Mouse (Mus musculus) kidney, postnatal 25 days (tissue): ENCODE results near the gene Pitpnc1.

Source experiments
- DNase-seq, 2 experiments: peaks; one replicate each; pipeline ENCODE4 v3.0.0; 2021; ENCODE audit warnings: mixed read lengths in 2 of 2

Pitpnc1 gene

DNA sequence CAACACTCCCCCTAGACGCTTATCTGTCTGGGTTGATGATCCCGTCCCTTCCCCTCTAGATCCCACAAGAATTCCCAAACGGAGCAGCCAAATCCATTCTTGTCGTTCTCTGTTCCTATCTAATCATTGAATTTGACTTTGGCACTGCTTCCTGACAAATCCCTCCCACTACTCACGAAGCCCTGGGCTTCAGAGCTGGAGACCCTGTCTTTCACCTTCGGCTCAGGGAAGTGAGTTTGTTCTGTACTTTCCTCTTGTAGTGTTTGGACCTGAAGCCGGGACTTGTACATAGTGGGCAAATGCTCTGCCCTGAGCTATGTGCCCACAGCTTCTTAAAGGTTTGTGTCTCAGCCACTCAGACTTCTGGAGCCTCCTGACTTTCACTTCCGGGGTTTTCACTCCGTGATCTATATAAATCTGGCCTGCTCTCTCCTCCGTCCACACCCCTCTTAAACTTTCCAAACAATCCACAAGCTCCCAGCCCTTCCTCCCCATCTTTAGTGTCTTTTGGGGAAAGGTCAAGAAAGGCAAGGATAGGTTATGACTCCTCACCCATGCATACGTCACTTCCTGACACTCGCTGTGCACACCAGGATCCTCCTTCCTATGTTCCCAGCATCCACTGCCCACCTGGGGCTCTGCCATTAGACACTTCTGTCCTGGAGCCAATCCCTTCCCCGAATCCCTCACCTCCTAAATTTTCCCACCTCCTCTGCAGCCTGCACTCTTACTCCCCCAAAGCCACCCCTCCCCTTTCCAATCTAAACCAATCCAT, 104.4 kb downstream of the Pitpnc1 start:
- DNase-seq, result no peak

DNA sequence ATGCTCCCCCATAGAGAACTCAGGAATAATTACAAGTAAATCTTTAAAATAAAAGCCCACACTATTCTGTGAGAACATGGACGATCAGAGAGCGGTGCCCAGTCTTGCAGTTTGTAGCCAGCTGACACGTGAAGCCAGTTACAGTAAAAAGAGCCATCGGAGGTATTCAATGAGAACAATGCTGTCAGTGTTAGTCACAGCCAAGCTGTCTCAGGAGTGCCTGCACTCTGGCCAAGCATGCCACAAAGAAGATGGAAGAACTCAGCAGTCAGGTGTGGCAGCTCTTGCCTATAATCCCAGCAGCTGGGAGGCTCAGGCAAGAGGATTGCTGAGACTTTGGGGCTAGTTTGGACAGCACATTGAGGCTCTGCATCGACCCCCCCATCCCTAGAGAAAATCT, 111.8 kb downstream of the Pitpnc1 start:
- no peak for DNase-seq

DNA sequence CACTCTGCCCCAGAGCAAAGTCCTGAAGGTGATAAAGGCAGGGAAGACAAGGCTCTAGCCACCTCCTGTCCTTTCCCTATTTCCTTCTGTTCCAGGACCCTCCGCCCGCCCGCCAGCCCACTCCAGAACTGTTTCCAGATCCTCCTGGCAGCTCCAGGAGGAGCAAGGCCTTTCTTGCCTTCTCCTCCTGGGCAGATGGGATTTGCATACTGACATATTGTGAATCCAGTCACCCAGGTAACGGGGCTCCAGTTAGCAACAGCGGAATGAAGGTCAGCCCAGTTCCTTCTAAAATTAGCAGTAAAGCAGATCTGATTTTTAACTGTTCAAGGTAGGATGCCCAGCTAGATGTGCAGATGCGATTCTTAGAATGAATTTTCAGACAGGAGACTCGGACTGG, 114.3 kb downstream of the Pitpnc1 start:
- peak in 1 of 2 experiments; percentile 40 for DNase-seq

DNA sequence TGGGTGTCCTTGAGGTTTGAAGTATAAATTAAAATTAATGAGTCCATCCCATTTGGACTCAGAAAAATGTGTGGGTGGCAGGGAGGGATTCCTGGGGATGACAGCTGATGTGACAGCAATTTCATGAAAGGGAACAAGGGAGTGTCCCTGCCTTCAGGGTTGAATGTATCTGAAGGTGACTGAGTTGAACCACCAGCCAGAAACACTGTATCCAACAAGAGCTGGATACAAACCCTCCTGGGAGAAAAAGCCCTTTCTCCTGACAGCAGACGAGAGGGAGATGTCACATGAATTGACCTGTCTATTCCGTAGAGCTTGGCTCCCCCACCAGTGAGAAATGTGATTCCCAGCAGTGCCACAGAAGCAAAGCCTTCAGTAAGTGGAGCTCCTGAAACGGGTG, 115.0 kb downstream of the Pitpnc1 start:
- DNase-seq, result no peak

DNA sequence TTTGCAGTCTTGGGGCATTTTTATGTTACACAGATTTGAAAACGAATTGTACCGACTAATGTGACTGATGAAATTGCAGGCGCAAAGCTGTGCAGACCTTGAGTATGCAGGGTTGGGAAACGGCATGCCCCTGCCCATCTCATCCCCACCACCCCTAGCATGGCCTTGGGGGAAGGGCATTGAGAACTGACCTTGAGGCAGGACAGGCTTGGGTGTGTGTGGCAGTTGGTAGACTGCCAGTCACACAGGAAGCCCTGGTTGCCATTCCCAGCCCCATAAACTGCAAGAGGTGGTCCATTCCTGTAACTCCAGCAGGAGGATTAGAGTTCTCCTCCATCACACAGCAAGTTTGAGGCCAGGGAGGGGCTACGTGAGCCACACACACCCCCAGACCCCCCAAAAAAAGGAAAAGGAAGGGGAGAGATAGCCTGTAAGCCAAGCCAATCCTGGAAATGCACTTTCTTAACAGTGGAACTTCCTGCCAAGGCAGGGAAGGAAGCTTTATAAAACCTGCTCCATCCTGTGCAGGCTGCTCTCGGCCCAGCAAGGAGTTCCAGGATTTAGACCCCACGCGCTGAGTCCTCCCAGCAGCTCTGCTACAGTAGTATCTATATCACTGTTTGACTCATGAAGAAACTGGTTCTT, 115.9 kb downstream of the Pitpnc1 start:
- DNase-seq, result peak in 1 of 2 experiments; percentile 60

DNA sequence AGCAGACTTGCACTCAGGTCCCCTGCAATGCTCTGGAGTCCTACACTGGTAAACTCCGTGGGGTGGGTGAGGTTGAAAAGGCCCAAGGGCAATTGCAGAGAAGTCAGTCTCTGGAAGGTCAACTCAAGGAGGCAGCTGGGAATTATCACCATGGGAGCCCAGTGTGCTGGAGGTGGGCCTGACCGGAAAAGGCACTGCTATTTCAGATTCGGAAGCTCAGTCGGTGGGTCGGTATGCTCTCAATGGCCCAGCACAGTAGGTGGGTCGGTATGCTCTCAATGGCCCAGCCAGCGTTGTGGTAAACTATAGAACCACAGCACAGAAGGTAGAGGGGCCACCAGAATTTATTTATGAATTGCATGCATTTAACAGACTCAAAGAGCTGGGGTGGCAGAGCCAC, 117.9 kb downstream of the Pitpnc1 start:
- no peak for DNase-seq

DNA sequence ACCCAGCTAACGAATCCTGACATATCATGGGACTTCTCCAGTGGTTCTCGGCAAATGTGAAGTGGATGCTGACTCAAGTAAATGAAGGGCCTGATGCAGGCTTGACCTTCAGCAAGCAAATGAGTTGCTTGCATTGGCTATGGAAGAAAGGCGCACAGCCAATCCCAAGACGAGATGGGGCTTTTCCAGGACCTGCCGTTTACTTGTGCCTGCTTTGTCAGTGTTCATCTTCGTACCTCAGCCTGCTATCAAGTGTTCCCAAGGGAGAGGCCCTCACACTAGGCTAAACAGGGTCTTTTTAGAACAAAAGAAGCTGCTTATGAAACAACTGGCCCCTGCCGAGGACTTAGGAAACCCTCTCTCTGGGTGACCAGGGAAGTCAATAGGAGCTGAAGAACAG, 120.7 kb downstream of the Pitpnc1 start:
- DNase-seq, result no peak

DNA sequence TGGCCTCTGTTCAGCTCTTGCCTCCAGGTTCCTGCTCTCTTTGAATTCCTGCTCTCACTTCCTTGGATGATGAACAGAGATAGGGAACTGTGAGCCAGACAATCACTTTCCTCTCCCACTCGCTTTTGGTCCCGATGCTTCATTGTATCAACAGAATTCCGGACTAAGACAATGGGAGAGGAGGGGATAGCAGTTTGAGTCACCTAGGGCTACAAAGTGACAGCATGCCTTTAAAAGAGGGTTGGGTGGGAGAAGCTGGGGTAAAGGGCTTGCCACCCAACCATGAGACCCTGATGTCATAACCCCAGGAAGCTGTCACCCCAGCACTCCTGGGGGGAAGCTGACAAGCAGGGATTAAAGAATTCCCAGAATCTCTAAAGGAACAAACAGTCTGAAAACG, 127.5 kb downstream of the Pitpnc1 start:
- no peak for DNase-seq

DNA sequence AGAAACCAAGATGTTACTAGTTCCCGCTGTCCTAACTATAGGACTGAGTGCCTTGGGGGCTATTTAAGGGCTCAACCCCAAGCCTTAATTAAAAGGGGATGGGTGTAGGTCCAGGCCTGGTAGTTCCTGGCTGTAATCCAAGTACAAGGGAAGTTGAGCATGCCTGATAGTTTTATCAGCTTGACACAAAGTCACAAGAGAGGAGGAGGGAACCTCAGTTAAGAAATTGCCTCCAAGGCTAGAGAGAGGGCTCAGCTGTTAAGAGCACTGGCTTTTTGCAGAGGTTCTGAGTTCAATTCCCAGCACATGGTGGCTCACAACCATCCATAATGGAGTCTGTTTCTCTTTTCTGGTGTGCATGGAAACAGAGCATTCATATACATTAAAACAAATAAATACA, 128.1 kb downstream of the Pitpnc1 start:
- DNase-seq, result no peak

DNA sequence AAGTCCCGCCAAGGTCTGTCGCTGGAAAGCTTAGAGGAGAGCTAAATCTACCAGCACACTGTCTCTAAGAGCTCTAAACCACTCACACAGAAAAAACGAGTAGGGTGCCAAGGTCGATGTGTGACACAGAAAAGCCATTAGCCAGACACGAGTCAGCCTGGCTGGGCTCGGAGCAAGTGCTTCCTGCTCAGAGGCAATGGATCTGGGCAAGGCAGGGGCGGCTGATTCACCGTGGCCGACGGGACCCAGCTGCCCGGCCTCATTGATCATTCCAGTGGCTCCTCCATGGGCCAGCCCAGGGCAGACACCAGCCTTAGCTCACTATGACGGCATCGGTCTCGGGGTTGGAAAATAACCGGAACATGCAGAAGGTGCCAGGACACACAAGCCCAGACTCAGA, 129.2 kb downstream of the Pitpnc1 start:
- peak; percentile 60 to 83 for DNase-seq

DNA sequence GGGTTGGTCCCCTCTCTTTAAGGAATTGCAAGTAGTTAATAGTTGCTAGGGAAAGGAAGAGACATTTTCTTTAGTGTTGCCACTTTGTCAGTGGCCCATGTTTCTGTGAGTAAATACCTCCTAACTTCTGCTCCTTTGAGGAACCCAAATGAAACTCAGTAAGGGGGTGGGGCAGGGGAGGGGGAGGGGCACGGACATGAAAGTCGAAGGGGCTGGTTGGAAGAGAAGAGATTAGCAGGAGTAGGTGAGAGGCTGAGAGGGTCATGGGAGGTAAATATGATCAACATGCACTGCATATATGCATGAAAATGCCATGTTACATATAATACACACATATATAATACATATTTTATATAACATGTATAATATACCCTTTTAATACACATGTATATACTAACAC, 129.7 kb downstream of the Pitpnc1 start:
- no peak for DNase-seq

DNA sequence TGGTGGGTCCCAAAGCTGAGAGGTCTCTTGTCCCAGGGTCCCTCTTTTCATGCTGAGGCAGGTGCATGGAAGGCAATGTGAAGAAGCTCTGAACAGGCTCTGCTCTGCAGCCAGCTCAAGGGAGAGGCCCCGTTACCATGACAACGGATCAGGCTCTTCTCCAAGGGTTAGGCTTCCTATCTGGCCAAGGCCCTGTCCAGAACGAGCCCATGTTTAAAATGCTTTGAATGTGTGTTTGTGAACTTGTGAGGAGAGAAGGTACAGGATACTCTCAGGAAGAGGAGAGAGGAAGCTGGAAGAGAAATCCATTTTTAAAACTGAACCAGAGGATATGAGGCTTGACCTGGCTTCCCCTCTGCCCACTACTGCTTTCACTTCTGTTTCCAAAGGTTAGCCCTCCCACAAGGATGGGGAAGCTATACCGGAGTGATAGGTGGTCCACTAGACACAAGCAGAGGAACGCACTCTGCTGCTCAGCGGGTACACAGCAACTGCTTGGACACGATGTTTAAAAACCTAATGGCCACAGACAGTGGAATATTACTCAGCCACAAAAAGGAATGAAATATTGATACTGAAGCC, 131.2 kb downstream of the Pitpnc1 start:
- peak; percentile 68 to 75 for DNase-seq

DNA sequence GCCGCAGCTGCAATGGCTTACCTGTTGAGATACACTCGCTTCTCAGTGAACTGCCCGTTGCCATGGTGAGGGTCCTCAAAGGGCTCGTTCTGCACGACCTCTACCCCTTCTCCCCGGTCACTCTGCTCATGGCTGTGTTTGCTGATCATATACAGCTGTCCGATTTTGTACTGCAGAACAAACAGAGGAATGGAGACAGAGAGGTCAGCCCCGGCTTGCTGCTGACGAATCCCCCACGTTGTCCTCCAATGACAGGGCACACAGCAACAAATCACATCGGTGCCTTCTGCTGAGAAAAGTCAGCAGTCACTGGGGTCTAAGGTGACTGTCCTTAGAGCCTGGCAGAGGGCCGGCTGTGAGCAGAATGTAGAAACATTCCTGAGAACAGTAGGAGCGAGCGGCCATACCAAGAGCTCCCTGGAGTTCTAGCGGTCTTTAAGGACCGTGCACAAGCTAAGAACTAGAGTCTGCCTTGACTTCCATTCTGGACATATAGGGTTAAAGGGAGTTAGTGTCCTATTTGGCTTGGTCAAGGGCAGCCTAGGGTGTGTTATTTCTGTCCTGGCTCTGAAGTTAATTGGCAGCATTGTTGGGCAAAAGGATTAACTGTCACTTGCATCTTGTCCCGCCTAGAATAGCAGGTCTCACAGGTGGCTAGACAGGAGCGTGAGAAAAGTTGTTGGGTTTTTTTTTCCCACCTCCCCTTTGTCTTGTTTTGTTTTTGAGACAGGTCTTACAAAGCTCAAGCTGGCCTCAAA, 132.9 kb downstream of the Pitpnc1 start:
- peak in 1 of 2 experiments; percentile 36 for DNase-seq

DNA sequence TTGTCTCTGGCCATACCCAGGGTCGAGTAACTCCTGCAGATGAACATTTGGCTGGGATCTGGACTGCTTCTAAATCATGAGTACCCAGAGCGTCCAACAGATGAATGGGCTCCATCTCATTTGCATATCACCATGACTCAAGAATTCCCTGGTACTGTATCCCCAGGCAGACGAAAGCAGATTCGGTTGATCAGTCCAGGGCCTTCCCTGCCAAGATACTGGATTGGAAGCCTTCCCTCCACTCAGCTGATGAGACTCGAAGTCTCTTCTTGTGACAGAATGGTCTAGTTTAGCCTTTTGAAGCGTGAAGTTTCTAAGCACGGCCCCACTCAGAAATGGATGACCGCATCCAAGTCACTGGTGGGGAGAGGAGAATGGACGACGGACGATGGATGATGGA, 134.7 kb downstream of the Pitpnc1 start:
- DNase-seq, result no peak

DNA sequence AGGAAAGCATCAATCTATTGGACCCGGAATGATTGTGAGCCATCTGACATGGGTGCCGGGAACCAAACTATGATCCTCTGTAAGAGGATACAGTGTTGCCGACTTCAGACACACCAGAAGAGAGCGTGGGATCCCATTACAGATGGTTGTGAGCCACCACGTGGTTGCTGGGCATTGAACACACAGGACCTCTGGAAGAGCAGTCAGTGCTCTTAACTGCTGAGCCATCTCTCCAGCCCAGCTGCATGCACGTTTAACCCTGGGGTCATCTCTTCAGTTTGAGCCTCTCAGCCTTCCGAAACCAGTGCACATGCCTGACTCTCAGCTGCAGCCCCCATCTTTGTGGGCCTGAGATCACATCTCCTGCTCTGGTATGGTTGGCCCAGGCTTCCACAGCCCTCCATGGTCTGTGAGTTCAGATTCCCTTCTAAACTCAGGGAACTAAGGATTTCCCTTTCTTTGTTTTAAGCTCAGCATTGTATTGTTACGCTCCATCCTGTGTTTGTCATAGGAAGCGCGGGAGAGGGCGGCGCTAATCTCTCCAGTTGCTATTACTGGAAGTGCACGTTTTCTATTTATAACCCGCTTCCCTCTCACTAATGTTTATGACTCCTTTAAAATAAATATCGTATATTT, 135.5 kb downstream of the Pitpnc1 start:
- DNase-seq, result peak; percentile 64 to 69

DNA sequence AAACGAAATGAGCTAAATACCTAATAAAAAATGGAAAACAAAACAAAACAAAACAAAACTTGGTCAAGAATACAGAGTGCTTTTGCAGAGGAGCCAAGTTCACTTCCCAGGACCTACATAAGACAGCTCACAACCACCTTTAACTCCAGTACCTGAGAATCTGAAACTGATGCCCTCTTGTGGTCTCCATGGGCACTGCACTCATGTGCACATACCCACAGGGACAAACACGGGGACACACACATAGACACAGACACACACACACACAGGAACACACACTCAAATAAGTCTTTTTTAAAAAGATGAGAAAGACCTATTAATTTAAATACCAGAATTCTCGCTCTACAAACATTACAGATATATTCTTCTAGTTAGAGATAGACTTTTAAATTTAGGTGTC, 137.6 kb downstream of the Pitpnc1 start:
- peak in 1 of 2 experiments; percentile 44 for DNase-seq

DNA sequence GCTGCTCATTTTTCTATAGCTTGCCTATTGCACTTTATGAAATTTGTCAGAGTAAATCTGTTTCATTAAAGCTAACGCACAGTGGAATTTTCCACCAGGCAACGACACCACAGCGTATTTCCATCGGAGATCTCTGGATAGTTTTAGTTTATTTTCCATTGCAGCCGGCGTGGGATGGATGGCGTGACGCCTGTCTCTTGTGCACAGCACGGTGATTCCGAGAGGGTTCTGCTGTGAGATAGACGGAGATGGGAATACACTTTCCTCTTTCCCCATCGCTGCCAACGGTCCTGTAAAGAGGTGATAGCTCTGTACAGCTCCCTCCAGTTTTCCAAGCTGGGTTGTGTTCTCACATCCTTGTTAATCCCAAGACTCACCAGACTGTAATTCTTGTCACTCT, 138.2 kb downstream of the Pitpnc1 start:
- no peak for DNase-seq

DNA sequence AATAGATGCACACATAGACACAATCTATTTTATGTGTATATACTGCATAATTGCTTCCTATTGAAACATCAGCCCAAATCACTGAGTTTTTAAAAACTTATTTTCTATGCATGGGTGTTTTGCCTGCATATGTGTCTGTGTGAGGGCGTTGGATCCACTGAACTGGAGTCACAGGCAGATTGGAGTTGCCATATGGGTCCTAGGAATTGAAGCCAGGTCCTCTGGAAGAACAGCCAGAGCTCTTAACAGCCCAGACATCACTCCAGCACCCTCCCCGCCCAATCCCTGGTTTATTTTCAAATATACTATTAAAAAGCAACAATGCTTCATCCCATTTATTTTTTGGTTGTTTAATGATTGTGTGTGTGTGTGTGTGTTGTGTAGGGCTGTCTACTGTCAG, 139.1 kb downstream of the Pitpnc1 start:
- DNase-seq, result no peak

DNA sequence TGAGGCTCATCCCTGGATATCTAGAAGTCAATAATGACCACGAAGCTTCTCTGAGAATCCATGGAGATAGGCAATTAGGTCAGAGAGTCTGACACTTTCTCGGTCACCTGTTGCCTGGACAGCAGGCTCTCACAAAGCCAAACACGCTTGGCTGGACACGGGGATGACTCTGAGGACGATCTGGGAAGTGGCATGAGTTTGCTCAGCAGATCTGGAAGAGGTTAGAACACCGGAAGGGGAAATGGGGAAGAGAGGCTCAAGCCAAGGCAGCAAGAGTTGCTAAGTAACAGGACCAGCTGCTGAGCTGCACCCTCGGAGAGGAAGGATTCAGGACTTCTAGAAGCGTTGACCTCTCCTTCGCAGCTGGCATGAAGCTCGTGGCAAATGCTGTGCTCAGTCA, 143.2 kb downstream of the Pitpnc1 start:
- DNase-seq, result no peak

DNA sequence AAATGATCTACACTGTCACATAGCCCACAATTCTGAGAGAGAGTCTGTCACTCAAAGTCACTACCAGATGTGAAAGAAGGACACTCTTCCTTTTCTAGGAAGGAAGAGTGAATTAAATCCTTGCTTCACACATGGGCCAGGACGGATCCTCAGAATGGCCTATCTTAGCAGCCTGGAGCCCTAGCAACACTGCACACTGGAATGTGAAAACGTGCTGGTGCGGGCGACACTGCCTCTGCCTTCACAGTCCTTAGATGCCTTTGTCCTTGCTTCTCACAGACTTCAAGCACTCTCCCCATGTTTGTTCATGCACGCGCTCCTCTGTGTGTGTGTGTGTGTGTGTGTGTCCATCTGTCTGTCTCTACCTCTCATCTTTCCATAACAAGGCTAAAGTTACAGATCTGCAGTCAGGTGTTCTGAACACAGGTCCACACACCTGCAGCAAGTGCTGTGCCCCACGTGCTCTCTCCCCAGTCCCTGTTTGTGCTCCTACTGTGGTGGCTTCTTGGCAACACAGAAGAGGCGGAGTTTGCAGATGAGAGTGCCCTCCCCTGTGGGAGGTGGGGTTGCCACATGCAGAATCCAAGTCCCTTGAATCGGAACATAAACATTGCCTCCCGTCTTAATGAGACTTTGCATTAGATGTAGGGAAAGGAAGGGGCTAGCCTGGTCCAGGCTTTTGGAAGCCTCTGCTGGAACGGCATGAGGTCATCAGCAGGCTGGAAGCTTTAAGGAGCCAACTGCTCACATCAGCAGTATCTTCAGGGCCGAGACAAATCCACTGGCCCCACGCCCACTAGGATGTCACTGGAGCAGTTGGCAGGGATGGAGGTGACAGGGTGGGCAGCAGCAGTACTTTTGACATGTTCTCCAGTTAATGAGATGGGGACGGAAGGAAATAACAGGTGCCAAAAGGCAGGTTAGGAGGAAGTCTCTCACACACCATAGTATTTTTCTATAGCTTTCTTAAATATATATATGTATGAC, 144.5 kb downstream of the Pitpnc1 start:
- DNase-seq, result peak in 1 of 2 experiments; percentile 30

DNA sequence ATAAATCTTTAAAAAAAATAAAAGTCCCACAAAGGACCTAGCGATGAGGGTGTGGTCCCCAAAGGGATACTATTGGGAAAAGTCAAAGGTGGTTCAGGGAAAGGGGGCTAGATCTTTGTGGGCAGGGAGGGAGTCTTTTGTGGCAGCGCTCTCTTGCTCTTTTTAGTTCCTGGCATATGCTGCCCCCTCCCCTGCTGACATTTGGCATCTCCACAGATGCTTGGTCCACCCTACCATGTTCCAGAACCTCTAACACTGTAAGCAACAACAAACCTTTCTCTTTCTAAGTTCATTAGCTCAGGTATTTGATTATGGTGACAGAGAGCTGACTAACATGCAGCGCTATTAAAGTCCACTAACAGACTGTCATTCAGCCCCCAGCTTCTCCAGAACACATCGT, 145.3 kb downstream of the Pitpnc1 start:
- DNase-seq, result no peak

DNA sequence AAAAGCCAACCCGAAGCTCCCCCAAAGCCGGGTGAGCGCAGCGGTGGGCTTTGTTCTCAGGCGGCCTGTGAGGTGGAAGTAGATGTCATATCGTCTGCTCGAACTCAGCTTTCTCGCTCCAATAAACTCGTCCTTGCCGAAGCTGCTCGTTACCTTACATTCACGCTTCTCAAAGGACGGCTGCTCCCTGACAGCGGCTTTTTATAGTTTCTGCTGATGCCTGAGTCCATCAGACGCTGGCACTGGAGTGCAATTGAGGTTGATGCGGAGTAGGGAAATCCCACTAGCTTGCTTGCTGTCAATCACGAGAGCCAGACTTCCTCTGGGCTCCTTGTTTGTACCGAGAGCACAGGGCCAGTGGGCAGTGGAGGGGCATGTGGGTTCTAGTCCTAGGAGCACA, 147.3 kb downstream of the Pitpnc1 start:
- DNase-seq, result no peak
